Mouse (Mus musculus) 3T3-L1 (cell line): ENCODE data around the gene Tmem217.
"Not testable (repeated sequence)": the region's sequence is repeated elsewhere in the genome, so short reads cannot be mapped to it uniquely, and the experiment has no call there.

Experiments
- DNase-seq: peaks from one replicate; pipeline ENCODE4 v3.0.0-alpha.2; 2015; ENCODE audit warnings: low read depth, low spot score

Tmem217 gene

DNA sequence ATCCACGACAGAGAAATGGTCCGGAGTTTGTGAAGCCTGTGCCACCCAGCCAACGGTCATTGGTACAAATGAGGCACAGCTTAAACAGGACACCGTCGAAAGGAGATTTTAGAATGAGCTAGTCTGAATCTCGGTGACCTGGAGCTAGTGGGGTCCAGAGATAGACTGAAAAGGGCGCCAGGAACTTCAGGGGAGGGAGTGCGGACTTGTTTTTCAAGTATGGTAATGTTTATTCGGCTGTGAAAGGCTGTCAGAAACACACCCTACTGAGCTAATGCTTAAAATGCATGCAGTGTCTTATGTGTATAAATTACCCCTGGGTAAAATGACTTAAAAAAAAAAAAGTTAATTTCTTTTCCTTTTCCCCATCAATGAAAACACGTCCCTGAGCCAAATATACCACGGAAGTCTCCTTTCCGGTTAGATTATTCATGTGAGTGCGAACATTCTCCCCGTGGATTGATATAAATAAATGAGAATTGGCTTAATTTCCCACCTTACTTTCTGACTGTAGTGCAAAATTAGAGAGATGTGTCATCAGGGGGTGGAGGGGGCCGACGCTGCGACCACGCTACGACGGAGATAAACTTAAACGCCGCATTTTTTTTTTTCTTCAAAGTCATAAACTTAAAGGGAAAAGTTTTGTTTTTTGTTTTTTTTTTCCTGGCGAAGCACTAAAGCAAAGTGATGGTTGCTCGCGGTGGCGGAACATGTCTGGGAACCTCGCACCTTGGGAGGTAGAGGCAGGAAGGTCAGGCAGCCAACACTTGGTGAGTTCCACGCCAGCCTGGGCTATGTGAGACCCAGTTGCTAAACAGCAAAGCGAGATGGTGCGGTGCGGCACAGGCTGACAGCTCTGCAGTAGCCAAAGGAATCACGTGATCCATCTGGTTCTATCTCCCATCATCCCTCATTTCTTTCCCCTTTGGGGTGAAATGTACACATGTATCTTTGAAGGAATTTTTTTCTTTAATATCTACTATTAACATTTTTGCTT lies 49.2 kb downstream of the Tmem217 start:
- no peak for DNase-seq

DNA sequence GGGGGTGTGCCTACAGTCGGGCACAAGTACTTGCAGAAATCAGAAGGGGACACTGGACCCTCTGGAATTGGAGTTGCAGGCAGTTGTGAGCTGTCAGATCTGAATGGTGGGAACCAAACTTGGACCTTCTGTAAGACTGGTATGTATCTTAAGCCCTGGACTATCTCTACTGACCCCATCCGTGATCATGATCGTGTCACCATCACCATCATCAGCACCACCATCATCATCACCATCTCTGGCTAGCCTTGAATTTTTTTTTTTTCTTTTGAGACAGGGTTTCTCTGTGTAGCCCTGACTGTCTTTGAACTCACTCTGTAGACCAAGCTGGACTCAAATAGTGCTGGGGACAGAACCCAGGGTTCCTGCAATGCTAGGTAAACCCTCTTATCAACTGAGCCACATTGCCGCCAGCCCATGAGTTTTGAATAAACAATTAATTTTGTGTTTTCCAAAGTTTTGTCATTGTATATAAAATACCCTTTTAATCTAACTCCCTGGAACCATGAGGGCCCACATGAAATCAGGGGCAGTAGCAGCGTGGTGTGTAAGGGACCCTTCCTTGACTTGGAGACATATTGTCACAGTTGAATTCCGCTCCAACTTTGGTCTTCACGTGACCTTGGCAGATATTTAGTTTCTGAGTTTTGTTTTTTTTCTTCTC lies 50.0 kb downstream of the Tmem217 start:
- no peak for DNase-seq

DNA sequence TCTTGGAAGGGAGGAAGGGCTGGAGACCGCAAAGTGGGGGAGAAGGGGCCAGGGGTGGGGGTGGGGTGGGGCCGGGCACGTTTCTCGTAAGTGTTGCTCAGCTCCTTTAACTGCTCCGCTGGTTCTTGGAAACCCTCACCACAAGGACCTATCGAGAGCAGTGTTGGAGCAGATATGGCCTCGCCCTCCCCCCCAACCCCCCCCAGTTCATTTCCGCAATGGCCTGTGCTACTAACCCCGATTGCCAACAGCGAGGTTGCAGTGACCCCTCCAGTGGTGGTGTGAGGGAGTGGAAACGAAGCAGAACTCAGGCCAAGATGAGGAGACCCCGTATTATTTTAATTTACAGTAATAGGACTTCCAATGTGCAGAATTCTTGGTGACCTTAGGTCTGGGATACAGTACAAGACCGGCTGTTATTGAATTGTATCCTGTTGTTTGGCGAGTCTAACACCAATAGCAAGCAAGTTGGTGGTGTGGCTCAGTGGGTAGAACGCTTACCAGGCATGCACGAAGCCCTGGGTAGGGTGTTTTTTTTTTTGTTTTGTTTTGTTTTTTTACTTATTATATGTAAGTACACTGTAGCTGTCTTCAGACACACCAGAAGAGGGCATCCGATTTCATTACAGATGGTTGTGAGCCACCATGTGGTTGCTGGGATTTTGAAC lies 51.2 kb downstream of the Tmem217 start:
- no peak for DNase-seq

DNA sequence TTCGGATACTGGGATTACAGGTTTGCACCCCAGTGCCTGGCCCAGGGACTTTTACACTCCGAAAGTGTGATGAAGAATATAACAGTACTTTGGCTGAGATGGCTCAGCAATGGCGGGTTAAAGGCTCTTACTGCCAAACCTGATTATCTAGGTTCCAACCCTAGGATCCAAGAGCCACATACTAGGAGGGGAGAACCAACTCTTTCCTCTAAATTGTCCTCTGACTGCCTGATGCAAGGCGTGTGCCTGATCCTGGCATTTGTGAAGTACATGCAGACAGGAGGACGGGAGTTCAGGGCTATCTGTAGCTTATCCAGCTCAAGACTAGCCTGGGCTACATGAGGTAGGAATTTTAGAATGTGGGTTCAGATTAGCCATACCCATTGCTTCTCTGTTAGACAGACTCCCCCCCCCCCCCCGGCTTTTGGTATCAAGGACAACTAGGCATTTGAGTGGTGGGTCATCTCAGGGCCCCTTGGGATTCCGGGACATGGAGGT lies 51.9 kb downstream of the Tmem217 start:
- DNase-seq = no peak

DNA sequence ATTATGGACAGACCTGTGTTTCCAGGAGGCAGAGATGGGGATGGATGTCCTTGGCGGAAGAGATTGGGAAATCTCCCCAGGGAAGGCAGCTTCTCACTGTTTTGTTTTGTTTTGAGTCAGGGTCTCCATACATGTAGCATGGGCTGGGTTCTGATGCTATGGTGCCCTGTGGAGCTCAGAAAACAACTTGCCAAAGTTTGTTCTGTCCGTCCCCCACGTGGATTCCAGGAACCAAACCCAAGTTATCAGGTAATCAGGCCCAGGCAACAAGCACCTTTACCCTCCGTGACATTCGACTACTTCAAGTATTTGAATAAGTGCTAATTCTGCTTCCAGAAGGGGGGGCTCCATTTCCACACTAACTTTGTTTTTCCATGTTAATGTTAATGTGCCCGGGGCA lies 52.7 kb downstream of the Tmem217 start:
- no peak for DNase-seq

DNA sequence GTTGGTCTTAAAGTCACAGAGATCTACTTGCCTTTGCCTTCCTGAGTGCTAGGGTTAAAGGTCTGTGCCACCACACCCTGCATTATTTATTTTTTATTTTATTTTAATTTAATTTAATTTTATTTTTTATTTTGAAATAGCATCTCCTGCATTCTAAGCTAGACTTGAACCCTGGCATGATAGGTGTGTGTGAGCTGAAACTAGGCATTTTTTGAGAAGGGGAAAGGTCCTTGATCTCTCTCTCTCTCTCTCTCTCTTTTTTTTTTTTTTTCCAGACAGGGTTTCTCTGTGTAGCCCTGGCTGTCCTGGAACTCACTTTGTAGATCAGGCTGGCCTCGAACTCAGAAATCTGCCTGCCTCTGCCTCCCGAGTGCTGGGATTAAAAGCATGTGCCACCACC lies 53.2 kb downstream of the Tmem217 start:
- DNase-seq = not testable (repeated sequence)

DNA sequence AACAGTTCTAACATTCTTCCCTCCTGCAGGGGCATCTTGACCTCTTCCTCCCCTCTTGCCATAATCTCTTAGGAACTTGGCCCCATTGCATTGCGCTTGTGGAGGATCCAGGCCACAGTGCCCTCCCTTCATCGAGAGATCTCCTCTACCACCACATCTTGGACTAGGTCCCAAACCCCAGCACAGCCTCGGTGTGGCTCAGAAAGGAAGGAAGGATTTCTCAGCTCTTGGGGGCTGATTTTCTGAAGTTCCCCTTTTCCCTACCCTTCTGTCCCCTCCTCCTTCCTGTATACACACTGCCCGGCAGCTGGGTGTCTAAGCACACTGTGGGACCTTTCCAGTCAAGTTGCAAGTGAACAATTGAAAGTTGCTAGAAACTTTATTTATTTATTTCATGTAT lies 54.2 kb downstream of the Tmem217 start:
- no peak for DNase-seq

DNA sequence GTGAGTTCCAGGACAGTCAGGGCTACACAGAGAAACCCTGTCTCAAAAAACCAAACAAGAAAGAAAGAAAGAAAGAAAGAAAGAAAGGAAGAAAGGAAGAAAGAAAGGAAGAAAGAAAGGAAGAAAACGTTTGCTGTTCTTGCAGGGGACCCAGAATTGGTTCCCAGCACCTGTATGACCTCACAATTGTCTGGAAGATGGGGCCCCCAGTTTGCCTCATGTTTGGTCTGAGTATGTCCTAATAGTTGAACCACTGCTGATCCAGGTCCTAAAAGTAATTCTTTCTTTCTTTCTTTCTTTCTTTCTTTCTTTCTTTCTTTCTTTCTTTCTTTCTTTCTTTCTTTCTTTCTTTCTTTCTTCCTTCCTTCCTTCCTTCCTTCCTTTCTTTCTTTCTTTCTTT lies 54.7 kb downstream of the Tmem217 start:
- DNase-seq = not testable (repeated sequence)

DNA sequence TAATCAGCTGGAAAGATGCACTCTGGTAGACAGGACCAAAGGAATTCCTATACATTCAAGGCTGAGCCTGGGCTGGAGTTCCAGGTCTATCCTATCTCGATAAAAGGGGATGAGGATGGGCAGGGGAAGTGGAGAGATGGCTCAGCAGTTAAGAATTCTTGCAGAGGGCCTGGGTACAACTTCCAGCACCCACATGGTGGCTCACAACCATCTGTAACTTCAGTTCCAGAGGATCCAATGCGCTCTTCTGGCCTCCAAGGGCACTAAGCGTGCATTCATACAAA lies 55.2 kb downstream of the Tmem217 start:
- no peak for DNase-seq

DNA sequence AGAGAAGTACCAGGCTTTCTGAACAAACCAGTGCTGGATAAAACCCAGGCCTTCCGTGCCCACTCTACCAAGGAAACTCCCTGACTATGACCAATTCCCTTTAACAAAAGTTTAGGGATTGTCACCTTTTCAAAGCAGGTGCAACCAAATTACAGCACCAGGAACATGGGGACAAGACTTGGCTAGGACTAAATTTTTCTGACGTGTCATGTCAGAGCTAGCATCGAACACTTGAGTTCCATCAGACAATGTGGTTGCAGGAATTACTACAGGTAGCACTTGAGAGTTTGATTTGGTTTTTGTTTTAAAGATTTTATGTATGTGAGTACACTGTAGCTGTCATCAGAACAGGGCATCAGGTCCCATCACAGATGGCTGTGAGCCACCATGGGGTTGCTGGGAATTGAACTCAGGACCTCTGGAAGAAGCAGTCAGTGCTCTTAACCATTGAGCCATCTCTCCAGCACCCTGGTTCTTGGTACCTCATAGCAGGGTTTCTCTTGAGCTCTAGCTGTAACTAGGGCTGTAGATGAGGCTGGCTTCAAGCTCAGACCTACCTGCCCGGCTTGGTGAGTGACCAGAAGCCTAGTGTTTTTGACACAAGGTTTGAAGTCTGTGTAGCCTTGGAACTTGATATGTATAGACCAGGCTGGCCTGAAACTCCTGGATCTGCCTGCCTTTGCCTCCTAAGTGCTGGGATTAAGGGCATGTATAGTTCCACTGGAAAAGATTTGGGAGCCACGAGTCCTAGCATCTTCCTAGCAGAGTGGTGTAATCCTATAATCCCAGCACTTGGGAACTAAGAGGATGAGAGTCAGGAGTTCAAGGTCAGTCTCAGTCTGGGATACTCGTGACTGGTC lies 55.7 kb downstream of the Tmem217 start:
- DNase-seq = no peak

DNA sequence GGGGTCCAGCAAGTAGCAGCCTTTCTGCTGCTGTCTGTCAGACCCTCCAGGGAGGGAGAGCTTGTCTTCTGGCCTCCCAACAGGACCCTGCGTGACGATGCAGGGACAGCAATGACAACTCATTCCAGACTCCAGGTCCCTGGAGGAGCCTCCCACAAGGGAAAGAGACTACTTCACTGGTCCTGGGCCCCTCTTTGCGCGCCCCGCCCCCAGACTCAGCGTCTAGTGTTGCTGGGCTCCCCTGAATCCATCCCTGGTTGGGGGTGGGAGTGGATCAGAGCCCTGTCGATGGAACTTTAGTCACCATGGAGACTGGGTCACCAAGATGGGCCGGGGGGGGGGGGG lies 57.5 kb downstream of the Tmem217 start:
- no peak for DNase-seq

DNA sequence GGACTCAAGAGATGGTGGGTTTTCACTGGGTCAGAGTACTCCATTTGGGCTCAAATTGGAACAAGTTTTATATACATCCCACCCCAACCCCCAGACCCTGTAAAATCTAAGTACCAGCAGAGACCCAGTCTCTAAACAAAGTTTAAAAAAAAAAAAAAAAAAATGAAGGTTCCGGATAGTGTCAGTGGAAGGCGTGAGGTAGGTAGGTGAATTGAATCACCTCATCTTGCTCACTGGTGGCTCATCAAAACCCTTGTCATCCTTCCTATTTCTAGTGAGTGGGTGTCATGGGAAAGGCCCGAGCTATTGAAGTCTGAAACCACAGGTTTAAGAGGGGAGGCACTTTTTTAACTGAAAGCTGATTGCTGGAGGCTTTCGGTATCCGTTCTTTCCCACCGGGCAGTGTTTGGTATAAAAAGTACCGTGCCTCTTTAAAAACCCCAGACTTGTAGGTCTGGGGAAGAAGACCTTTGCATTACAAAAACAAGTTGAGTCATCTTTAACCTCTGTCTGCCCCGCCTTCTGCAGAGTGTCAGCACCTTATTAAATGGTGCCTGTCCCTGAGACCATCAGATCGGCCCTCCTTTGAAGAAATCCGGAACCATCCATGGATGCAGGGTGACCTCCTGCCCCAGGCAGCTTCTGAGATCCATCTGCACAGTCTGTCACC lies 58.0 kb downstream of the Tmem217 start:
- DNase-seq = no peak

DNA sequence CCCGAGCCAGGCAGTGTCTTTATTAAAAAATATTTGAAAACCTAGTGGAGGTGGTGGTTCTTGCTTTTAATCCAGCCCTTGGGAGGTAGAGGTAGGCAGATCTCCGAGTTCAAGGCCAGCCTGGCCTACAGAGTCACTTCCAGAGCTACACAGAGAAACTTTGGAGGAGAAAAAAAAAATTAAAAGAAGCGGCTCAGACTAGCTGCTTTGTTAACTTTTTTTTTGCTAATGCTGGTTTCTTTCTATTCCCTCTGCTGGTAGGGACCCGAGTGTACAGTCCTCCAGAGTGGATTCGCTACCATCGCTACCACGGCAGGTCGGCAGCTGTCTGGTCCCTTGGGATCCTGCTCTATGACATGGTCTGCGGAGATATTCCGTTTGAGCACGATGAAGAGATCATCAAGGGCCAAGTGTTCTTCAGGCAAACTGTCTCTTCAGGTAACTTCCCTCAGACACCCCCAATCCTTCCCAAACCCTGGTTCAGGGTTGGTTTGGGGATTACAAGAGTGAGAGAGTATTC lies 58.7 kb downstream of the Tmem217 start:
- no peak for DNase-seq

DNA sequence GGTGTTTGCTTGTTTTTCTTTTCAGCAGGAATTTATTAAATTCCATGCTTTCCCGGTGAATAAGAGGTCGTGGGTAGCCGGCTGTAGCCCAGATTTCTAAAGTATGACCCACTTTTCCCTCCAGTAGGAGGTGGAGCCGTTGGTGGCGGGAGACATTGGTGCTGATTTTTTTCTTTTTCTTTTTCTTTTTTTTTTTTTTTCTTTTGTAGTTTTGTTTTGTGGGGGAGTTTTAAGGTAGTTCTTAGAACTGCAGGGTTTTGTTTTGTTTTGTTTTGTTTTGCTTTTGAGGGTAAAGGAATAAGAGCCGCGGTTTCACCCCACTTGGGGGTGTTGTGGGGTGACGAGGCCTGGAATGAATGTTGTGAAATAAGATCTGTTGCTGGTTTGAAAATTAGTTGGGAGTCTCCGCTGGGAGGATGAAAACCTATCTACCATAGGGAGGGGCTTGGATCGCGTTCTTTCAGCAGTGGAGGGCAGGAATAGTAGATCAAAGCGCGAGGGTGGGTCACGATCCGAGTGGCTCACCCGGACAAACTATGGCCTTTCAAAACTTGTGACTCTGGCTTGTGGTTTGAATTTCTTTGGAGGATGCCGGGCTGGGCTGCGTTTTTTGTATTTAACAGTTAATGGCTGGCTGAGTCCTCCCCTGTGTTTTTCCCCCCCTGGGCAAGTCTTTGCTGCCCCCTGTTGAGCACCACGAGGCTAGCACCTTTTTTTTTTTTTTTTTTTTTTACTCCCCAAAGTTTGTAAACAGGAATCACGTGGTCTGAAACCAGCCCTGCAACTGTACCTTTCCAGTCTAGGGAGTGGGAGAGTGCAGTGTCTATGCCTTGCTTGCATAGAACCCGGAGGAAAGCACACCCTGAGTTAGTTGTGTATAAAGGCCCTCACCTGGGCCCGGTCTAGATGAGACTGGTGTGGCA lies 59.7 kb downstream of the Tmem217 start:
- DNase-seq = peak; percentile 87

DNA sequence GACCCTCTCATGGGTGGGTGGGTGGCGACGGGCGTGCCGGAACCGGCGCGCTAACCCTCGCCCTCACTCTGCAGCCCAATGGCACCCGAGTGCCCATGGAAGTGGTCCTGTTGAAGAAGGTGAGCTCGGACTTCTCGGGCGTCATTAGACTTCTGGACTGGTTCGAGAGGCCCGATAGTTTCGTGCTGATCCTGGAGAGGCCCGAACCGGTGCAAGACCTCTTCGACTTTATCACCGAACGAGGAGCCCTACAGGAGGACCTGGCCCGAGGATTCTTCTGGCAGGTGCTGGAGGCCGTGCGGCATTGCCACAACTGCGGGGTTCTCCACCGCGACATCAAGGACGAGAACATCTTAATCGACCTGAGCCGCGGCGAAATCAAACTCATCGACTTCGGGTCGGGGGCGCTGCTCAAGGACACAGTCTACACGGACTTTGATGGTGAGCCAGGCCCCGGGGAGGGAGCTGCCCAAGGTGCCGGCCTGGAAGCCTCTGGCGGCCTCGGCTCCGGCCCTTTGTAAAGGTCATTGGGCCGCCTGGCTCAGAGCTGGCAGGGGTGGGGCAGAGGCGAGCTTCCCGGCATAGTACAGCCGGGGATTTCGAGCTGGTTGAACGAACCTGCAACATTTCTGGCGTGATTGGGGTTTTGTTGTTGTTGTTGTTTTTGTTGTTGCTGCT lies 60.5 kb downstream of the Tmem217 start:
- DNase-seq = peak; percentile 52

DNA sequence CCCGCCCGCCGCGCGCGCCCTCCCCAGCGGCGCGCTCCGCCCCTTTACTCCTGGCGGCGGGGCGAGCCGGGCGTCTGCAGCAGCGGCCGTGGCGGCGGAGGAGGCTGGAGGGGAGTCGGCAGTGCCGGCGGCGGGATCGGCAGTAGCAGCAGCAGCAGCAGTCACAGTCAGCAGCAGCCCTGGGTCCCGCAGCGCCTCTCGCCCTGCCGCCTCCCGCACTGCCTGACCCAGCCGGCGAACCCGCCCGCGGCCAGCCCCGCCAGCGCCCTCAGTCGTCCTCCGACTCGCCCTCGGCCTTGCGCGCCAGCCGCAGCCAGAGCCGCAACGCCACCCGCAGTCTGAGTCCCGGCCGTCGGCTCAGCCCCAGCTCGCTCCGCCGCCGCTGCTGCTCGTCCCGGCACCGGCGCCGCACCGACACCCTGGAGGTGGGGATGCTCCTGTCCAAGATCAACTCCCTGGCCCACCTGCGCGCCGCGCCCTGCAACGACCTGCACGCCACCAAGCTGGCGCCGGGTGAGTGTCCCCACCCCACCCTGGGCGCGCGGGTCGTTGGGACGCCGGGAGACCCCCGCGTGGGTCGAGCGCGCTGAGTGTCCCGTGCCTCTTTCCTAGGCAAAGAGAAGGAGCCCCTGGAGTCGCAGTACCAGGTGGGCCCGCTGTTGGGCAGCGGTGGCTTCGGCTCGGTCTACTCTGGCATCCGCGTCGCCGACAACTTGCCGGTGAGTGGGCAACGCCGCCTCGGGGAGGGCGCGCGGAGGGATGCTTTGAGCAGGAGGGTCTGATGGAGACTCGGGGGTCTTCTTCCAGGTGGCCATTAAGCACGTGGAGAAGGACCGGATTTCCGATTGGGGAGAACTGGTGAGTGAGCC lies 61.2 kb downstream of the Tmem217 start, which contains the start of gene Pim1:
TSS of gene Pim1 (plus strand) at position 41 of the 869 bp plus-strand sequence.
- DNase-seq = peak; percentile 63

DNA sequence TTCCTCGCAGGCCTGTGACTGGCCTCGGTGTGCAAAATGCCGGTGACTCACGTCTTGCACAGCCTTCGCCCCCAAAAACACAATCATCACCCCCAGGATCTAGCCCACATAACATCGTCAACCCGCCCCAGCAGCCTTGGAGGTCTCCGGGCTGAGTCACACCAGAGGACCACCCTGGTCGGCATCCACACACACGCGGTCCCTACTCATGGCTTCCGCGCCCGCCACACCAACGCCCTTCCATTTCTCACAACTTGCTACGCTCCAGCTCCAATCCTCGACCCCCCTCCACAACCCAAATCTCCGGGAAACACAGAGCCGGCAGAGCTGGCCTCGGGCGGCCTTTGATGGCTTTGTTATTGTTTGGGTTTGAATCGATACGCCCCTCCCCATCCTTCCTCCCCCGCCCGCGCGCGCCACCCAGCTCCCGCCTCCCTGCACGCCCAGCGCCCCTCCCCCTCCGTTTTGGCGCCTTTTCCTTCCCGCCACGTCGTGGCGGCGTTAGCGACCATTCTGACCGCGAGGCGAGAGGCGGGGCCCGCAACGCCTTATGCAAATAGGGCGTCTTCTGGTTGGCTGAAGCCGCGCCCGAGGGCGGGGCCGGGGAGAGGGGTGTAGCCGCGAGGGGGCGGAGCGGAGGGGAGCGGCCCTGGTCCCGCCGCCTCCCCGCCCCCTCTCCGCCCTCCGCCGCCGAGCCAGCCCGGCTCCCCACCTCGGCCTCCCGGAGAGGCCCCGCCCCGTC lies 62.0 kb downstream of the Tmem217 start:
- DNase-seq = peak; percentile 97
